Mouse (Mus musculus) regulatory T cell (primary cell): ENCODE measurements at regions not wholly inside any gene's neighbourhood (a gene's known extent, or its start where the extent isn't known, plus 50 kb on each side); places are given as distances from the start of the nearest gene placed in this dataset.

Experiments used
- in situ Hi-C: fragments of 300-600 bp; cut with MboI, MseI; formaldehyde crosslinking; loops from one replicate; pipeline ENCODE4 v1.15.1; 2025; ENCODE audit warnings: high pct_unique_total_duplicates

DNA sequence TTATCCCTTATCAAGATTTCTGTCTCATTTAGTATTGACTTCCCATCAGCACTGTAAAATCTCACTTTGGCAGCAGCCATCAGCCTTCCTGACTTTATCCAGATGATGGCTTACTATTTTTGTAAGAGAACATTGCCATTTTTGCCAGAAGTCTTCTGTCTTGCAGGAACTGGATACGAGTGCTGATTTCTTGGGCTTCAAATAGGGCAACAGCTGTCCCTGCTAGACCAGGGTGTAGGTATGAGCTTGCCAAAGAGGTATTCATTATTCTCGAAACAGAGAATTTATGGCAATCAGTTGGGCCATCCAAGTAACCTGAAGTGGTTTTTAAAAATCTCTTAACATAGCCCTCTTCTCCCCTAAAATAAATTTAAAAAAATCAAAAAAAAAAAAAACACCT lies 254.6 kb downstream of the 9330182O14Rik start:
- in situ Hi-C loops: no loop called here

GRCm38 (mm10) chr15:40435156-40435555 lies 301.0 kb downstream of the 9330182O14Rik start:
- in situ Hi-C loops: no loop called here

- in situ Hi-C loops: no loop called here
These were observed 302.5 kb downstream of the 9330182O14Rik start for GRCm38 (mm10) chr15:40436688-40437087.

DNA sequence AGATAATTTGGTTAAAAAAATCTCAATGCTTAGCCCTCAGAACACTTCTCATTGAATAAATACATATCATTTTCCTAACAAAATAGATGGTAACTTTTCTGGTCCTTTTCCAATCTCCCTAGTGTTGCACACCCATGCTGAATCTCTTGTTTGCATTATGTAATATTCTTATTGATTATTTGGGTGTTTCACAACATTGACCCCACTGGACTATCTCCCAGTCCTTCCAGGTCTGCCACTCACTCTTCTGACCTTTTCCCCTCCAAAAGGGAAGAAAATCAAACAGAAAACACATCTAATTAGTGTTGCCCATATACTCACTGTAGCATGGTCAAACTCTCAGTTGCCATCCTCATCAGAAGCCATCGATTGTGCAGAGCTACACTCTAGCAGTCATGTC lies 305.7 kb downstream of the 9330182O14Rik start:
- in situ Hi-C loops: no loop called here

- in situ Hi-C loops: no loop called here
These were observed 314.5 kb downstream of the 9330182O14Rik start for GRCm38 (mm10) chr15:40448623-40449022.

DNA sequence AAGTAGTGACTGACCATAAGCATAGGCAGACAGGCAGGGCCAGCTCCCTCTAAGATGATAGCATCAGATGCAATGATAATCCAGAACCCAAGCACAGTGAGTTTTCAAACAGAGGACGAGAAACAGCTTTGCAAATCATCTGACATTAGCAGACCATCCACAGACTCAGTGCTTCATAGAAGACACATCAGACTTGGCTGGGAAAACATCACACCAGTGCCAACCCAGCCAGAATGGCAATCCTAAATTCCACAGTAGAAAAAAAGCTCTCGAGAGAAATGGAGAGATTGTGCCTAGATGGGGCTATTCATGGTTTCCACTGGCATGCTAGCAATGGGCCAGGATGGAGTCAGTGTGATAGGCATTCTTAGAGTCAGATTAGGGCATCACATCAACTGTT lies 319.1 kb downstream of the 9330182O14Rik start:
- in situ Hi-C loops: no loop called here

GRCm38 (mm10) chr15:40475659-40476355 lies 341.6 kb downstream of the 9330182O14Rik start:
- in situ Hi-C loops: no loop called here

DNA sequence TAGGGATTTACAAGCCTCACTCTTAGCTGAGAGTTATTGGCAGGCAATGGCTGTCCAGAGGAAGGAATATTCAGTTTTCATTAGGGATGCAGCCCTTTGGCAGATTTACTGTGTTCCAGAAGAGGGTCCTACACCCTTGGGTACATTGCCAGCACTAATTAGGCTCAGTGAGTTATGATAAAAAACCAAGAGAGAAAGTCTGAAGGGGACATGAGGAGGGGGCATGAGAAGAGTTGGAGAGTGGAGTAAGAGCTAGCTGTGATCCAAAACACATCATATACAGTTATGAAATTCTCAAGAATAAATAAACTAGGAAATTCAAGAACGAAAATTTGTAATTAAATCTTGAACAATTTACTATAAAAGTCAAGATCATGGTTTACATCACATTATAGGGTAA lies 346.2 kb downstream of the 9330182O14Rik start:
- in situ Hi-C loops: no loop called here

DNA sequence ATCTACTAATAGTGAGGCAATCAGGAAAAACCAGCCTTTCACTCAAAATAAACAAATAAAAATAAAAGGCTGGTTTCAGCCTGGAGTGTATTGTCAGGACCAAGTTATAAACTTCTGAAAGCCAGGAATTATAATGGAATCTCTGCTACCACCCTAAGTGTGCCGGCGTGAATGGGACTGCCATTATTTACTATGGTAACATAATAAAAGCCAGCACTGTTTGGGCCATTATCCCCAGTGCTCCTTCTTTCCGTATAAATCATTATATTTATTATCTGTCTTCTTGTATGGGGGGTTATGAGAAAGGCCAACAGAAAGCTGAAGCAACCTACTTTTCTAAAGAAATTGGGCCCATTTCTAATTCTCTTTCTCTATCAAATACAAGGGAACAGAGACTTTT lies 347.1 kb downstream of the 9330182O14Rik start:
- in situ Hi-C loops: no loop called here

GRCm38 (mm10) chr15:40485997-40486396 lies 351.8 kb downstream of the 9330182O14Rik start:
- in situ Hi-C loops: no loop called here

DNA sequence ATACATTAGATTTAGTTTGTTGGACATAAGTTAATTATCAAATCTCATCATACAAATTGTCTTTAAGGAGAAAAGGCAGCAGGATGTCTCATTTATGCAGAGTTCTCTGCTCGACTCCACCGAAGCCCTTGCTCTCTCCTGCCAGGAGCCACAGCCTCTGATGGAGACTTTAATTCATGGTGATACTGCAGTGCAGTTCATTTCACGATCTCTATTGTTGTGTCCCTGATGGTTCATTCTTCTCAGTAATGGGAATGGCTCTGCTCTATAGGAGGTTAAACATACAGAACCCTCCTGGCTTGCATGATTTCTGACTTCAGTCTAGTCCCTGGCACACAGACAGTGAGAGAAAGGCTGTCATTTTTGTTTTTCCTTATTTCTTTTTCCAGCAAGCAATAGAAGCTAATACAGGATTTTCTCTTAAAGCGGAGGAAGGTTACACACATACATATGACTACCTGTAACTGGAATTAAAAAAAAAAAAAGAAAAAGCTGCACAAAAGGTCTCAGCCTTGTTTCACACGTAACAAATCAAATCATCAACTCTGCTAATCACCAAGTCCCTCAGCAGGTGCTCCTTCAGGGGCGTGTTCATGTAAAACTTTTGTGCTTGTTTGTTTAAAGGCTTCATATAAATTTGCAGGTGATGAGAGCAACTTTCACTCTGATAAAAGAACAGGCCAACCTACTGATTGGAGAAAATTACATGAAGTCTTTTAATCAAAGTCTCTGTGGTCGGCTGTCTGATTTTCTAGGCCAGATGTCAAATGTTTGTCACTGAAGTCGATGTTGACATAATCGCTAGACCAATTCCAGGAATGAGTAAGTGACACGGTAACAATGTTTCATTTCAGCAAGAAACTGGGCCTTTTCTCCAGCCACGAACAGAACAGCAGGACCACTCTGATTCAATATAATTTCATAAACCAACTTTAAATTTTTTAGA lies 367.3 kb downstream of the 9330182O14Rik start:
- in situ Hi-C loops: no loop called here

- in situ Hi-C loops: no loop called here
These were observed 376.7 kb downstream of the 9330182O14Rik start for GRCm38 (mm10) chr15:40510826-40511225.

GRCm38 (mm10) chr15:40524350-40524749 lies 390.2 kb downstream of the 9330182O14Rik start:
- in situ Hi-C loops: no loop called here

GRCm38 (mm10) chr15:40533451-40533873 lies 399.3 kb downstream of the 9330182O14Rik start:
- in situ Hi-C loops: no loop called here

DNA sequence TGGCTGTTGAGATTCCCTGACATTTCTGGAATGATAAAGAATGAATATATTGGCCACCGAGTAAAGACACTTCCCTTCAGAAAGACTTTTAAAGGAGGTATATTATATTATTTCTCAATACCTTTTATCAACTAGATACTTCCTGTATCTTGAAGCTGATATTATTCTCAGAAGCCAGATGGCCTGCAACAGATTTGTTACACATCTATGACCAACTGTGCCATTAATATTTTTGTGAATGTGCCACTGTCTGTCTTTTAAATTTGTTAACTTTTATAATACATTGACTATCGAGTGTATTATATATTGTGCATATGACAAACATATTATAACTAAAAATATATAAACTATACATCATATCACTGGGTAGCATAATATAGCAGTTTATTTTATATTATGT lies 427.5 kb downstream of the 9330182O14Rik start:
- in situ Hi-C loops: no loop called here

GRCm38 (mm10) chr15:40565716-40566115 lies 431.6 kb downstream of the 9330182O14Rik start:
- in situ Hi-C loops: no loop called here

DNA sequence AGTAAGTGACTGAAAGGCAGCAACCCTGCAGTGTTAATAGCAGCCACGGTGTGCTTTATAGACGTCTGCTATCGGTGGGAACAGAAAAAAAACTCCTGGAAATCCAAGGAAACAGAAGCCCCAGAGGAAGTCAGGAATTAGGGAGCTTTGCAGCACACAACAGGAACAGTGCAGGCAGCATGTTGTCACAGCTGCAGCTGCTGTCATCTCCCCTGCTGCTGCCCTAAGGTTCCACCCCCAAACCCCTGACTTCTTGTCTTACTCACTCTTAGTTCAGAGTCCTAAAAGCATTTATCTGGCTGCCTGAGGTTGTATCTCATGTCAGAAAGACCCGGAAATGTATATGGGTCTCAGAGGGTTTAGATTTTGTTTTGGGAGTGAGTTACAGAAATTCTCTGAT lies 432.3 kb downstream of the 9330182O14Rik start:
- in situ Hi-C loops: no loop called here

GRCm38 (mm10) chr15:40568701-40569100 lies 434.5 kb downstream of the 9330182O14Rik start:
- in situ Hi-C loops: no loop called here
